Mouse (Mus musculus) spleen, adult 2 months (tissue): ENCODE measurements around the gene Slc17a9.

ENCODE experiments used
- CTCF ChIP-seq: fragments of 200-500 bp; IDR thresholded peaks from 2 replicates; pipeline ENCODE4 v1.5.1; 2011; ENCODE audit warnings: mild to moderate bottlenecking, inconsistent platforms; ENCODE audit not compliant: insufficient read depth, insufficient read length, insufficient replicate concordance; ENCODE audit errors: extremely low read depth
- POLR2A ChIP-seq: fragments of 200-500 bp; IDR thresholded peaks from 2 replicates; pipeline ENCODE4 v1.6.1; 2011; ENCODE audit warnings: low read depth, low read length, inconsistent platforms

DNA sequence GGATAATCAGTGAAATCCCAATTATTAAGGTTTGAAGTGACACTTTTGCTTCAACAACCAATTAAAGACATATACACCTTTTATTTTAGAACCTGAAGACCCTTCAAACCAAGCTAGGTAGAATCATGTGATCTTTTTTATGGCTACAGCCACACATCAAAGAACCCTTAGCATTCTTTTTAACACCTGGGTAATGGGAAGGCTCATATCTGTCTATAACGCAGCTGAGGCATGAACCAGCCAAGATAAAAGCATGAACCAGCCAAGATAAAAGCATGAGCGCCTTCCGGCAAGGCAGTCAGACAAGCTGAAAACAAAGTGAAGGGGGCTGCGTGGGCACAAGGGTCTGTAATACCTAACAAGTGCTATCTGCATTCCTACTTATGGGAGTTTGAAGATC is 41.0 kb upstream of the Slc17a9 start:
- TF ChIP-seq POLR2A (no peak), CTCF (no peak)
